Mouse (Mus musculus): ENCODE results near the gene Cd81.

The Cd81 gene

GRCm38 (mm10) chr7:143049841-143050816, 2.4 kb upstream of the Cd81 start:
- peak; percentile 65 for DNase-seq (ENCODE audit: low read depth)

- DNase-seq (ENCODE audit: low read depth) = no peak
Observed at GRCm38 (mm10) chr7:143051316-143051715, 1.2 kb upstream of the Cd81 start.

GRCm38 (mm10) chr7:143053008-143053899, 715 bp downstream of the Cd81 start:
- peak; percentile 66 for DNase-seq (ENCODE audit: low read depth)

- no peak for DNase-seq (ENCODE audit: low read depth)
Observed at GRCm38 (mm10) chr7:143053961-143054611, 1.5 kb downstream of the Cd81 start.

GRCm38 (mm10) chr7:143054612-143054965, 2.0 kb downstream of the Cd81 start:
- DNase-seq (ENCODE audit: low read depth) = no peak

GRCm38 (mm10) chr7:143055001-143055400, 2.5 kb downstream of the Cd81 start:
- DNase-seq (ENCODE audit: low read depth) = no peak

- DNase-seq (ENCODE audit: low read depth) = peak; percentile 72
Observed at GRCm38 (mm10) chr7:143055499-143056186, 3.1 kb downstream of the Cd81 start.

- DNase-seq (ENCODE audit: low read depth) = peak; percentile 72
Observed at GRCm38 (mm10) chr7:143057023-143057422, 4.5 kb downstream of the Cd81 start.

GRCm38 (mm10) chr7:143057667-143058220, 5.2 kb downstream of the Cd81 start:
- DNase-seq (ENCODE audit: low read depth) = no peak

- peak; percentile 69 for DNase-seq (ENCODE audit: low read depth)
Observed at GRCm38 (mm10) chr7:143058221-143058697, 5.7 kb downstream of the Cd81 start.

- DNase-seq (ENCODE audit: low read depth) = no peak
Observed at GRCm38 (mm10) chr7:143059202-143059870, 6.8 kb downstream of the Cd81 start.

GRCm38 (mm10) chr7:143062704-143063103, 10.2 kb downstream of the Cd81 start:
- no peak for DNase-seq (ENCODE audit: low read depth)

- DNase-seq (ENCODE audit: low read depth) = no peak
Observed at GRCm38 (mm10) chr7:143064226-143064625, 11.7 kb downstream of the Cd81 start.

GRCm38 (mm10) chr7:143065692-143066091, 13.2 kb downstream of the Cd81 start:
- no peak for DNase-seq (ENCODE audit: low read depth)

- DNase-seq (ENCODE audit: low read depth) = no peak
Observed at GRCm38 (mm10) chr7:143067469-143067868, 14.9 kb downstream of the Cd81 start.

GRCm38 (mm10) chr7:143067897-143068296, 15.4 kb downstream of the Cd81 start:
- DNase-seq (ENCODE audit: low read depth) = no peak

GRCm38 (mm10) chr7:143068316-143068881, 15.9 kb downstream of the Cd81 start:
- no peak for DNase-seq (ENCODE audit: low read depth)

- DNase-seq (ENCODE audit: low read depth) = peak; percentile 100
Observed at GRCm38 (mm10) chr7:143068882-143069591, 16.5 kb downstream of the Cd81 start, which contains the start of gene Tssc4. TSS of gene Tssc4 (plus strand) at chr7:143069249.

- DNase-seq (ENCODE audit: low read depth) = no peak
Observed at GRCm38 (mm10) chr7:143069751-143070400, 17.3 kb downstream of the Cd81 start.
